ENCODE assay signal across 10 mouse cellular contexts in the genomic region with DNA sequence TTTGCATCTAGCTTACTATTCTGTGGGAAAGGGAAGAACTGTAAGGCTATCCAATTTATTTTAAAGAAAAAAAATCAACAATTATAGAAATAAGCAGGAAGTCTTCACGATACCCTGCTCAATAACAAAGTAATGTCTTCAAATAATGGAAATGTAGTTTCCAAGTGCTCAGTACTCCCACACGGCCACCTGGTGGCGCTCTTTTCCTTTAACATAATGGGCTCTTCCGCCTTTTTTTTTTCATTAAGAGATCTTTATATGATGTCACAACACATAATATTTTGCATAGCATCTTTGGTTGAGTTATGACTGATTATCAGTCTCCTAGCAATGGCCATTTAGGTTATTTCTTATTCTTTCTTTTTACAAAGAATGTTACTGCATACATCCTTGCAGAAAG. TPM values are rescaled to one million over a fixed set of nuclear protein-coding genes. Genes with fewer than 3 reads are reported as not detected.
A peak's percentile ranks its signal among the peaks of the same experiment; 100 is the strongest.
DNase-seq lines count a peak whose midpoint lies in the region; ATAC-seq lines count a peak whose summit lies in the region.
"Had no signal": no experiment of that assay in that cellular context is flagged by ENCODE, and none has a peak within 500 bp of the region (broad histone marks: within the 10 kb centered on the region; RNA-seq: fewer than 3 reads in every experiment).

No protein-coding gene starts in this region.

- peak; percentile 44 for DNase-seq in hindbrain, embryonic 11.5 days (ENCODE audit: low spot score)
- peak; percentile 41 for DNase-seq in midbrain, embryonic 14.5 days
- no peak for DNase-seq in midbrain, embryonic 10.5 days (ENCODE audit: low spot score)
- peak; percentile 13 for DNase-seq in MEL-GATA-1-ER (ENCODE audit: extremely low read depth, low read depth)
- no peak for DNase-seq in kidney, adult 9 months
- DNase-seq: heart, postnatal 10 days had no signal

- H3K27me3 ChIP-seq in hindbrain, embryonic 11.5 days (ENCODE audit: control insufficient read depth, insufficient read depth, low read length): no peaks in the 10 kb centered on the region
- no peaks in the 10 kb centered on the region for H3K27me3 ChIP-seq in hindbrain, embryonic 16.5 days (replicated peaks; ENCODE audit: control insufficient read depth, insufficient read depth, low read length)
- no peaks in the 10 kb centered on the region for H3K27me3 ChIP-seq in midbrain, embryonic 14.5 days (ENCODE audit: control insufficient read depth, insufficient read depth, low read length)
- H3K27me3 ChIP-seq in midbrain, embryonic 10.5 days (ENCODE audit: low read depth, poor library complexity, severe bottlenecking): no peaks in the 10 kb centered on the region

- no peak overlapping the region for H3K4me3 ChIP-seq in hindbrain, embryonic 11.5 days (ENCODE audit: low read depth, low read length)
- H3K4me3 ChIP-seq in hindbrain, embryonic 16.5 days (ENCODE audit: low read length): no peak overlapping the region
- no peak overlapping the region for H3K4me3 ChIP-seq in midbrain, embryonic 14.5 days (replicated peaks; ENCODE audit: low read depth, low read length)
- H3K4me3 ChIP-seq in midbrain, embryonic 10.5 days: no peak overlapping the region

- H3K36me3 ChIP-seq in hindbrain, embryonic 11.5 days (ENCODE audit: control insufficient read depth, insufficient read depth, low read length): no peaks in the 10 kb centered on the region
- H3K36me3 ChIP-seq in hindbrain, embryonic 16.5 days (ENCODE audit: control insufficient read depth, insufficient read depth, low read length): no peaks in the 10 kb centered on the region
- H3K36me3 ChIP-seq in midbrain, embryonic 14.5 days (ENCODE audit: control insufficient read depth, insufficient read depth, low read length): no peaks in the 10 kb centered on the region
- H3K36me3 ChIP-seq in midbrain, embryonic 10.5 days: no peaks in the 10 kb centered on the region

- H3K27ac ChIP-seq in hindbrain, embryonic 11.5 days (ENCODE audit: low read depth, low read length): no peak overlapping the region
- H3K27ac ChIP-seq in hindbrain, embryonic 16.5 days (ENCODE audit: low read depth, low read length): no peak overlapping the region
- no peak overlapping the region for H3K27ac ChIP-seq in midbrain, embryonic 14.5 days (replicated peaks; ENCODE audit: low read depth, low read length)
- H3K27ac ChIP-seq in midbrain, embryonic 10.5 days (replicated peaks): no peak overlapping the region

- H3K4me1 ChIP-seq in hindbrain, embryonic 11.5 days (replicated peaks; ENCODE audit: control insufficient read depth, insufficient read depth, low read length): no peaks in the 10 kb centered on the region
- no peaks in the 10 kb centered on the region for H3K4me1 ChIP-seq in hindbrain, embryonic 16.5 days (ENCODE audit: control insufficient read depth, insufficient read depth, low read depth, low read length)
- H3K4me1 ChIP-seq in midbrain, embryonic 14.5 days (ENCODE audit: control insufficient read depth, insufficient read depth, low read length): no peaks in the 10 kb centered on the region
- H3K4me1 ChIP-seq in midbrain, embryonic 10.5 days: no peaks in the 10 kb centered on the region

- WGBS in hindbrain, embryonic 11.5 days: 52% methylated on average over 4 of the region's 4 CpGs
- 45% methylated on average over 4 of the region's 4 CpGs for WGBS in hindbrain, embryonic 16.5 days
- WGBS in midbrain, embryonic 14.5 days: 48% methylated on average over 4 of the region's 4 CpGs
- 44% methylated on average over 4 of the region's 4 CpGs for WGBS in midbrain, embryonic 10.5 days

- H3K9me3 ChIP-seq in hindbrain, embryonic 11.5 days (ENCODE audit: control insufficient read depth, low read length): no peaks in the 10 kb centered on the region
- H3K9me3 ChIP-seq in hindbrain, embryonic 16.5 days (ENCODE audit: control insufficient read depth, low read length): no peaks in the 10 kb centered on the region
- no peaks in the 10 kb centered on the region for H3K9me3 ChIP-seq in midbrain, embryonic 14.5 days (ENCODE audit: control insufficient read depth, low read length)
- no peaks in the 10 kb centered on the region for H3K9me3 ChIP-seq in midbrain, embryonic 10.5 days (replicated peaks)

- ATAC-seq in hindbrain, embryonic 11.5 days (ENCODE audit: low FRiP score): no peak
- no peak for ATAC-seq in hindbrain, embryonic 16.5 days
- no peak for ATAC-seq in midbrain, embryonic 14.5 days (ENCODE audit: low FRiP score, low TSS enrichment)
- ATAC-seq in megakaryocyte-erythroid progenitor cell, adult 5-6 weeks (replicated peaks; ENCODE audit: low FRiP score, low TSS enrichment, poor library complexity, severe bottlenecking): peak; percentile 55; the same call in 1 of the 2 replicates
- ATAC-seq in inflammation-experienced regulatory T-cells, adult 6 months: no peak
- ATAC-seq: midbrain, embryonic 16.5 days had no signal

- no peak overlapping the region for H3K9ac ChIP-seq in hindbrain, embryonic 11.5 days (ENCODE audit: low read depth, low read length)
- no peak overlapping the region for H3K9ac ChIP-seq in hindbrain, embryonic 16.5 days (ENCODE audit: low read depth, low read length)
- no peak overlapping the region for H3K9ac ChIP-seq in midbrain, embryonic 14.5 days (replicated peaks; ENCODE audit: low read length)

- H3K4me2 ChIP-seq in hindbrain, embryonic 11.5 days (replicated peaks; ENCODE audit: low read depth, low read length): no peak overlapping the region
- H3K4me2 ChIP-seq in hindbrain, embryonic 16.5 days (ENCODE audit: low read length): no peak overlapping the region
- H3K4me2 ChIP-seq in midbrain, embryonic 14.5 days (ENCODE audit: low read length): no peak overlapping the region

RNA-seq across cellular contexts. Expression of gene Kbtbd8, which starts 29.0 kb away (rescaled TPM):
- polyA plus RNA-seq in hindbrain, embryonic 11.5 days (2014; fragmentation: Nextera tagmentation; extraction: Ambion mirVana): 8.1 and 9.0 TPM in 2 replicates
- 3.5 and 4.5 TPM in 2 replicates for polyA plus RNA-seq in hindbrain, embryonic 16.5 days (2015; fragmentation: Nextera tagmentation; extraction: Ambion mirVana)
- polyA plus RNA-seq in midbrain, embryonic 14.5 days (2014; fragmentation: Nextera tagmentation; extraction: Ambion mirVana): 5.6 and 6.0 TPM in 2 replicates
- 9.3 and 9.7 TPM in 2 replicates for polyA plus RNA-seq in midbrain, embryonic 10.5 days (2016; fragmentation: Nextera tagmentation; extraction: Ambion mirVana)
- total RNA-seq in megakaryocyte-erythroid progenitor cell, adult 5-6 weeks (2014; fragmentation: Nextera tagmentation): 12.7 and 14.2 TPM in 2 replicates
- 10.4 and 13.4 TPM in 2 replicates for total RNA-seq in megakaryocyte-erythroid progenitor cell, adult 5-6 weeks (2017)
- polyA plus RNA-seq in inflammation-experienced regulatory T-cells, adult 6 months (2017; shearing (Covaris generic)): 1 to 10 TPM; 3.4 to 5.4 (median 3.7) TPM

Comparison
In these comparisons a context has a peak if more than half of its experiments do, and no peak if none do; other contexts are left out.
1. DNase-seq: peak in hindbrain, embryonic 11.5 days (single experiment), midbrain, embryonic 14.5 days (single experiment) and MEL-GATA-1-ER (single experiment); none in midbrain, embryonic 10.5 days (single experiment) and kidney, adult 9 months (single experiment).